Mouse (Mus musculus): ENCODE data around the gene Gprin2. TPM values are rescaled to one million over a fixed set of nuclear protein-coding genes. Genes with fewer than 3 reads are reported as not detected.

Gprin2 gene
- total RNA-seq, 1 experiment from 2014 or later: 0.10 TPM

- ATAC-seq (replicated peaks in 1 of 2; ENCODE audit: insufficient read depth in 1 of 2, low FRiP score in 2 of 2, low TSS enrichment in 1 of 2, low read depth in 1 of 2, poor library complexity in 2 of 2, severe bottlenecking in 2 of 2): no peak
Observed at GRCm38 (mm10) chr14:34142316-34142715, 59.1 kb downstream of the Gprin2 start.

DNA sequence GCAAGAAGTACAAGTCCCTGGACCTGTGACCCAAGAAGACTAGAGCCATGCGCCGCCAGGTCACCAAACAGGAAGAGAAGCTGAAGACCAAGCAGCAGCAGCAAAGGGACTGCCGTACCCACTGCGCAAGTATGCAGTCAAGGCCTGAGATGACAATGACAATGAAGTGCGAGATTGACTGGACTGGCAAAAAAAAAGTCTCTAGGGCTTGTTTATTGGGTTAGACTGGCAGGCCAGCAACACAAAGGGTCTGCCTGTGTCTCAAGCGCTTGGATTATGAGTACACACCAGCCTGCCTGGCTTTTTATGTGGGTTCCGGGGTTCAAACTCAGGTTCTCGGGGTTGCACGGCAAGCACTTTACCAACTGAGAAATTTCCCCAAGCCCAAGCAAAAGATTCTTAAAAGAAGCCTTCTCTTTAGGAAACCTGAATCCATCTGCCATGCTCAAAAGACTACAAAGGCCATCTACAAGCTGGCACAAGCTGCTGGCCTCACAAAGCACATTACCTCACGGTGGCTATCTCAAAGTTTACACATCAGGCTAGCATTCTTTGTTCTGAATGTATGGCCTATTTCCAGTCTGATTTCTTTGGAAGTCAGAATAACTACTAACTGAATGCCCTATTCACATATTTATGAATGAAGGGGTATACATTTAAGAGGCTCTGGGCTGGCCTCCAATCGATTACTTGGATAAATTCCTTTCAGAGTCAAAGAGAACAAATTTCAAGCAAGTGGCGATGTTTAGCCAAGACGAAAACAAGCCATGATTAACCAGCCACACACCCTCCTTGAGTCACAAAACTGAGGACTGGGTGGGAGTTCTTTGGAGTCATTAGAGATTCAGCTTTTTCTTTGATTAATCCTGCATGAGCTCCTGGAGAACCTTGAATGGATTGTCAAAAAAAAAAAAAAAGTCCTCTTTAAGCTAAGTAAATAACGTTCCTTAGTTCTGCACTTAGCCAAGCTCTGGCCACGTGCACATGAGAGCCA, 61.5 kb downstream of the Gprin2 start:
- no peak for ATAC-seq (replicated peaks in 1 of 2; ENCODE audit: insufficient read depth in 1 of 2, low FRiP score in 2 of 2, low TSS enrichment in 1 of 2, low read depth in 1 of 2, poor library complexity in 2 of 2, severe bottlenecking in 2 of 2)

Other genes with a start within 250 kb of the Gprin2 start
- not detected in 2 replicates for gene Rbp3, start 247.7 kb downstream of the Gprin2 start, total RNA-seq (2017)
- not detected in 2 replicates for gene Zfp488, start 222.9 kb downstream of the Gprin2 start, total RNA-seq (2017)
- not detected in 2 replicates for gene Gm30083, start 186.5 kb downstream of the Gprin2 start, total RNA-seq (2017)
- not detected in 2 replicates for gene Gm5460, start 184.9 kb downstream of the Gprin2 start, total RNA-seq (2017)
- not detected in 2 replicates for gene Antxrl, start 148.9 kb downstream of the Gprin2 start, total RNA-seq (2017)
- gene Anxa8, start 115.7 kb downstream of the Gprin2 start, total RNA-seq (2017): not detected in 2 replicates
- not detected in 2 replicates for gene A630023A22Rik, start 98.9 kb downstream of the Gprin2 start, total RNA-seq (2017)
- gene Npy4r, start 49.2 kb downstream of the Gprin2 start, total RNA-seq (2017): not detected in 2 replicates
- gene Syt15, start 17.9 kb upstream of the Gprin2 start, total RNA-seq (2017): not detected in 2 replicates
- gene Shld2, start 108.8 kb upstream of the Gprin2 start, total RNA-seq (2017): 17.9 and 24.0 TPM in 2 replicates
- 88.9 and 91.3 TPM in 2 replicates for gene Glud1, start 109.1 kb upstream of the Gprin2 start, total RNA-seq (2017)
- not detected in 2 replicates for gene Fam25c, start 153.8 kb upstream of the Gprin2 start, total RNA-seq (2017)
- gene Sncg, start 173.1 kb upstream of the Gprin2 start, total RNA-seq (2017): not detected in 2 replicates
- not detected in 2 replicates for gene Mmrn2, start 173.8 kb upstream of the Gprin2 start, total RNA-seq (2017)